Mouse (Mus musculus) hindbrain, embryonic 11.5 days (tissue): ENCODE results near the gene Kazn. TPM values are rescaled to one million over a fixed set of nuclear protein-coding genes. Genes with fewer than 3 reads are reported as not detected.

Experiments
- ATAC-seq: fragments of 200-750 bp; cut with Nextera tagmentation; 2 replicates; pipeline ENCODE4 v1.8.0; 2017; ENCODE audit warnings: mild to moderate bottlenecking, moderate TSS enrichment, moderate library complexity; ENCODE audit not compliant: low FRiP score
- DNase-seq: peaks from one replicate; pipeline ENCODE4 v3.0.0-alpha.2; 2015; ENCODE audit warnings: low spot score
- H3K27ac ChIP-seq: fragments of 300-500 bp; sonication (generic); 2 replicates; pipeline ENCODE4 v1.5.1; 2014; ENCODE audit warnings: mild to moderate bottlenecking, low read depth, low read length
- H3K27me3 ChIP-seq: fragments of 300-500 bp; sonication (generic); 2 replicates; pipeline ENCODE4 v1.6.1; 2014; ENCODE audit warnings: mild to moderate bottlenecking, low read length, moderate library complexity, mixed read lengths; ENCODE audit not compliant: control insufficient read depth, insufficient read depth
- H3K36me3 ChIP-seq: fragments of 300-500 bp; sonication (generic); 2 replicates; pipeline ENCODE4 v1.6.1; 2014; ENCODE audit warnings: mild to moderate bottlenecking, low read length, moderate library complexity, mixed read lengths; ENCODE audit not compliant: control insufficient read depth, insufficient read depth
- H3K4me1 ChIP-seq: fragments of 300-500 bp; sonication (generic); replicated peaks from 2 replicates; pipeline ENCODE4 v1.6.1; 2014; ENCODE audit warnings: low read length, mixed read lengths; ENCODE audit not compliant: control insufficient read depth, insufficient read depth
- H3K4me2 ChIP-seq: fragments of 300-500 bp; sonication (generic); replicated peaks from 2 replicates; pipeline ENCODE4 v1.6.1; 2014; ENCODE audit warnings: mild to moderate bottlenecking, low read depth, low read length
- H3K4me3 ChIP-seq: fragments of 300-500 bp; sonication (generic); 2 replicates; pipeline ENCODE4 v1.5.1; 2014; ENCODE audit warnings: low read depth, low read length
- H3K9ac ChIP-seq: fragments of 300-500 bp; sonication (generic); 2 replicates; pipeline ENCODE4 v1.6.1; 2014; ENCODE audit warnings: low read depth, low read length
- H3K9me3 ChIP-seq: fragments of 300-500 bp; sonication (generic); 2 replicates; pipeline ENCODE4 v1.6.1; 2016; ENCODE audit warnings: low read length; ENCODE audit not compliant: control insufficient read depth
- WGBS: fragments of 180-500 bp; shearing (Covaris S2); extraction: QIAGEN DNeasy Blood & Tissue Kit; methylation state at CpG from one replicate; pipeline ENCODE4 v1.1.7; 2014; 5-methylcytosine and 5-hydroxymethylcytosine counted together
- polyA plus RNA-seq: library from polyadenylated mRNA; unstranded; fragments of >200 nt; fragmentation: Nextera tagmentation; extraction: Ambion mirVana; gene quantifications from 2 replicates; pipeline ENCODE4 v1.2.1, GENCODE M21; 2014

The Kazn gene
- polyA plus RNA-seq, result 11.3 and 11.8 TPM in 2 replicates

DNA sequence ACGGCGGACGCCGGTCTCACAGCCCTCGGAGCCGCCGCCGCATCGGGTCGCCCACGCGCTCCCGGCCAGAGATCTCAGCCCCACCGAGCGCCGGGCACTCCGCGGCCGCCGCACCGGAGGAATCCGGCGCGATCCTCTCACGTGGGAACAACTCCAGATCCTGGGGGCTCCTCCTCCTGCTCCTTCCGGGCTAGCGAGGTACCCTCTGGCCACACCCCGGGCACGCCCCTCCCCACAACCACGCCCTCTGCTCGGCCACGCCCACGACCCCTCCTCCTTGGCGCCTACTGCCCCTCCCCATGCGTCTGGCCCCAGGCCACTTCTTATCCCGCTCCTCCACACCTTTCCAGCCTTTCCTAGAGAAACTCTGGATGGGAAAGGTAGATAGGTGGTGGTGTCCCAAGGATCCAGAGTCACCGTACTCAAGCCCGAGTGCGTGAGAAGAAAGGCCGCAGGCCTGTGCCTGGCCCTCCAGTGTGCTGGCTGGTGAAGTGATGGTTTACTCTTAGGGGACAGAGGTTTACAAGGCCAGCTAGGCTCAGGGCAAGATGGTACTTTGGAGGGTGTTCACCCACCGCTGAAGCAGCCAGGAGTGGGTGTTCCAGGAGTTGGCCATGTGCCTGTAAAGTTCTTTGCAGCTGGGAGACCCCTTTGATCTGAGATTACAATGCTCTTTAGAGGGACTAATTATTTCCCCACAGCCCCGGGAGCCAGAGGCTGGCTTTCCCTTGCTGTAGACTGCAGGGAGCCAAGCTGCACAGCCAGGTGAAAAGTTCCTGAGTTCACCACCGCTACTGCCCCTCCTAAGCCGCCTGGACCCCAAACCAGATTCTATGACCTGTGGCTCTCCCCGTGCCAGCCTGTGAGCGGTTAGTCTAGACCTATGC is at the start of gene Kazn:
TSS of gene Kazn (minus strand) at position 162 of the 887 bp plus-strand sequence.
- Histone ChIP-seq H3K4me3 (peak within 1 kb of the TSS; percentile 68), H3K4me1 (peaks cover 8% of the 10 kb centered on the region), H3K27me3 (no peaks in the 10 kb centered on the region), H3K4me2 (peak within 1 kb of the TSS; percentile 97), H3K9me3 (no peaks in the 10 kb centered on the region), H3K36me3 (no peaks in the 10 kb centered on the region), H3K9ac (peak within 1 kb of the TSS; percentile 71), H3K27ac (no peak within 1 kb of the TSS)
- peak; percentile 90 for DNase-seq
- 7% methylated on average over 26 of the region's 46 CpGs for WGBS
- ATAC-seq, result peak; percentile 91

DNA sequence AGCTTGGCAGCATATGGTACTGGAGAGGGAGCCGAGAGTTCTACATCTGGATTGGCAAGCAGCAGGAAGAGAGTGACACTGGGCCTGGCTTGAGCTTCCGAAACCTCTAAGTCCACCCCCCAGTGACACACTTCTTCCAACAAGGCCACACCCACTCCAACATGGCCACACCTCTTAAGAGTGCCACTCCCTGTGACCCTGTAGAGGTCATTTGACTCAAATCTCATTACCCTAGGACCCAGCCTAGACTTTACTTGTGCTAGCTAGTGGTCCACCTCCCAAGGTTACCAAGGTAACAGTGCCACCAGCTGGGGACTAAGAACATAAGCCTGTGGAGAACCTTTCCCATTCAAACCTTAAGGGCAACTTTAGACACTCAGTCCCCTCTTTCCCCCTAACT is 46.3 kb upstream of the Kazn start:
- no peaks in the 10 kb centered on the region for H3K4me1 ChIP-seq
- no peaks in the 10 kb centered on the region for H3K27me3 ChIP-seq
- DNase-seq (no peak), ATAC-seq (no peak)
- H3K9me3 ChIP-seq, result no peaks in the 10 kb centered on the region
- no peak overlapping the region for H3K4me3 ChIP-seq
- H3K27ac ChIP-seq, result no peak overlapping the region
- no peak overlapping the region for H3K4me2 ChIP-seq
- H3K9ac ChIP-seq, result no peak overlapping the region
- 93% methylated on average over 2 of the region's 2 CpGs for WGBS
- H3K36me3 ChIP-seq, result no peaks in the 10 kb centered on the region

DNA sequence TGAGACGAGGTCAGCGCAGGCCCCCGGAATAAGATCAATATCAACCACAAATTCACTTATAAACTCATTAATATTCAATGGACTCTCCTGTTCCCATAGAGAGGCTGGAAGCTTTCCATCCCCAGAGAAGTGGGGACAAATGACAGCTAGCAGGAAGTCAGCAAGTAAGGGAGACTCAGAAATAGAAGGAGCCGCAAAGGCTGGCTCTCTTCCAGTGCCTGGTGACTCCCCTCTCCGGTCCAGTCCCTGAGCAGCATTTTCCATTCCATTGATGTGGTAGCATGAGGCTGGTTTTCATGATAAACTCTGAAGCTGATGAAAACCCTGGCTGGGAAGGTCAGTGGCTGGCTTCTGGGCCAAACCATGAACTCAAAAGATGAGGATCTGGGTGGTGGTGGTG is 44.7 kb upstream of the Kazn start:
- ATAC-seq (no peak), DNase-seq (no peak)
- no peaks in the 10 kb centered on the region for H3K4me1 ChIP-seq
- H3K27me3 ChIP-seq, result no peaks in the 10 kb centered on the region
- 90% methylated on average over 5 of the region's 5 CpGs for WGBS
- no peak overlapping the region for H3K27ac ChIP-seq
- H3K9ac ChIP-seq, result no peak overlapping the region
- no peaks in the 10 kb centered on the region for H3K36me3 ChIP-seq
- H3K4me2 ChIP-seq, result no peak overlapping the region
- no peaks in the 10 kb centered on the region for H3K9me3 ChIP-seq
- no peak overlapping the region for H3K4me3 ChIP-seq

DNA sequence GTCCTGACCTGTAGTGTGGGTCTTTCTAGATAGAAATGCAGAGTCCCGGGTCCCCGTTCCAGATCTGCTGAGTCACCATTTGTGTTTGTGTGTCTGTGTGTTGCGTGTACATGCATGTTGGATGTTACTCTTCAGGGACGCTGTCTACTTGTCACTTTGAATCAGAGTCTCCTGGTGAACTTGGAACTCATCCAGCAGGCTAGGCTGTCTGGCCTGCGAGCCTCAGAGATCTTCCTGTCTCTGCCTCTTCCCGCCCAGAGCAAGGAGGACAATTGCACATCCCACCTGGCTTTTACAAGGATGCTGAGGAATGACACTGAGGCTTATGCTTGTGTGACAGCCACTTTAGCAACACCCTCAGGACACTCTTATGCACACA is 39.0 kb upstream of the Kazn start:
- Histone ChIP-seq H3K4me2 (no peak overlapping the region), H3K27ac (no peak overlapping the region), H3K27me3 (no peaks in the 10 kb centered on the region), H3K9me3 (no peaks in the 10 kb centered on the region), H3K4me3 (no peak overlapping the region), H3K4me1 (no peaks in the 10 kb centered on the region), H3K36me3 (no peaks in the 10 kb centered on the region), H3K9ac (no peak overlapping the region)
- DNase-seq (no peak), ATAC-seq (no peak)
- WGBS, result 90% methylated on average over 6 of the region's 6 CpGs

DNA sequence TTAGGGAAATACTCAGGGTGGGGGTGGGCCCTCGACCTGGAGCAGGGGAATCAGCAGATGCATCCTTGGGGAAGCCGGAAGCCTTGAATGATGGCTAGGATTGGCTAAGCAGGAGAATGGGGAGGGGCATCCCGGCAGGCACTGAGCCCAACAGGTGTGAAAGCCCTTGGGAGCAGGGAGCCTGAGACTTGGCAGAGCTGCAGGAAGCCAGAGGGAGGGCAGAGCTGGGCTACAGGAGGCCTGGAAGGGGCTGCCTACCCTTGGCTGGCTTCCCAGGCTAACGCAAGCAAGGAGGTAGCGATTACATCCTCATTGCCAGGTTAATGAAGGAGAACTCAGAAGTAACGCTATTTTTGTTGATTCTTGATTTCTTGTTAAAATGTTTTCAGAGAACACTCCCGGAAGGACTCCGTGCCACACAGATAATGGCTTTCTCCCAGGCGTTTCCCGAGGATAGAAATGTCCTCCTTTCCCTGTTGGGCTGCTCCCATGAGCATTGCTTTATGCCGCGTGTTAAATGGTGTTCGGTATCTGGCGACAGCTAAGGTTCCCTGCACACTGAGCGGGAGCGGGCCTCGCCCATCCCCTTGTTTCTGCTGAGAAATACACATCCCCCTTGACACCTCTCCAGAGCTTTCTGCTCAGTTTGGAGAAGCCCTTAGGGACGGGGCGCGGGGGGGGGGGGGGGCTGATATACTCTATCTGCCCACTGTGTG is 38.4 kb upstream of the Kazn start:
- DNase-seq, result no peak
- Histone ChIP-seq H3K36me3 (no peaks in the 10 kb centered on the region), H3K27me3 (no peaks in the 10 kb centered on the region), H3K4me1 (no peaks in the 10 kb centered on the region), H3K27ac (no peak overlapping the region), H3K4me2 (no peak overlapping the region), H3K4me3 (no peak overlapping the region), H3K9me3 (no peaks in the 10 kb centered on the region), H3K9ac (no peak overlapping the region)
- 42% methylated on average over 20 of the region's 20 CpGs for WGBS
- no peak for ATAC-seq

DNA sequence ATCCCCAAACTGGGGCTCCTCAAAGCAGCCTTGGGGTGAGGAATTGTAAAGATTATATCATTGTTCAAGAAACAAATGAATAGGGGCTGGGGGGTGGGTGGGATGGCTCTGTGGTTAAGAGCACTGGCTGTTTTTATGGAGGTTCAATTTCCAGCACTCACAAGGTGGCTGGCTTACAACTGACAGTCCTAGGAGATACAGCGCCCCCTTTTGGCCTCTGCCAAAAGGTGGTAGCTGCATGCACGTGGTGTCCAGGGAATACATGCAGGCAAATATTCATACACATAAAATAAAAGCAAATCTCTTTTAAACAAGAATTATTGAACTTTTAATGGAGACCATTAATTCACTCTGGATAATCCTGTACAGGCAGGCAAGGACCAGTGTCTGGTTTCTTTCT is 36.0 kb upstream of the Kazn start:
- 48% methylated on average over 2 of the region's 2 CpGs for WGBS
- DNase-seq (no peak), ATAC-seq (no peak)
- Histone ChIP-seq H3K27ac (no peak overlapping the region), H3K9ac (no peak overlapping the region), H3K9me3 (no peaks in the 10 kb centered on the region), H3K4me1 (no peaks in the 10 kb centered on the region), H3K27me3 (no peaks in the 10 kb centered on the region), H3K4me2 (no peak overlapping the region), H3K36me3 (no peaks in the 10 kb centered on the region), H3K4me3 (no peak overlapping the region)

DNA sequence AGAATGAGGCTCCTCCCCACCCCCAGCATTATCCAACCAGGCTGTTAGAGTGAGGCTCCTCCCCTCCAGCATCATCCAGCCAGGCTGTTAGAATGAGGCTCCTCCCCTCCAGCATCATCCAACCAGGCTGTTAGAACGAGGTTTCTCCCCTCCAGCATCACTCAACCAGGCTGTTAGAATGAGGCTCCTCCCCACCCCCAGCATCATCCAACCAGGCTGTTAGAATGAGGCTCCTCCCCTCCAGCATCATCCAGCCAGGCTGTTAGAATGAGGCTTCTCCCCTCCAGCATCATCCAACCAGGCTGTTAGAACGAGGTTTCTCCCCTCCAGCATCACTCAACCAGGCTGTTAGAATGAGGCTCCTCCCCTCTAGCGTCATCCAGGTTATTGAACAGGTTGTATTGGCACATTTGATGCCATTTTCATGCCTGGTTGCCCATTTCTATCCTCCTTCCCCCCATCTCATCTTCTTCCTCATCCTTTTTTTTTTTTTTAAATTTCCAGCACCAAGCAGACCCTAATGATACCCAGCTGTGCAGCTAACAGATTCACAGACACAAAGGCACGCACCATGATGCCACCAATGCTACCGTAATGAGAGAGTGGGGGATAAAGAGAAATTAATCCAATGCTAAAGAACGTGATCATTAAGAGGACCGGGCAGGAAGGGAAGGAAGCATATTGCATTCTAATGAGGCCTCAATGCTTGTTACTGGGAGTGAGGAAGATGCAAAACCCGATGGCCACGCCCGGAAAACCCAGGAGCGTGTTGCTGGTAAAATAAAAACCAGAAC is 35.4 kb upstream of the Kazn start:
- Histone ChIP-seq H3K4me2 (no peak overlapping the region), H3K4me1 (no peaks in the 10 kb centered on the region), H3K9ac (no peak overlapping the region), H3K27ac (no peak overlapping the region), H3K36me3 (no peaks in the 10 kb centered on the region), H3K27me3 (no peaks in the 10 kb centered on the region), H3K9me3 (no peaks in the 10 kb centered on the region), H3K4me3 (no peak overlapping the region)
- DNase-seq, result no peak
- ATAC-seq, result no peak
- WGBS, result 76% methylated on average over 11 of the region's 11 CpGs

DNA sequence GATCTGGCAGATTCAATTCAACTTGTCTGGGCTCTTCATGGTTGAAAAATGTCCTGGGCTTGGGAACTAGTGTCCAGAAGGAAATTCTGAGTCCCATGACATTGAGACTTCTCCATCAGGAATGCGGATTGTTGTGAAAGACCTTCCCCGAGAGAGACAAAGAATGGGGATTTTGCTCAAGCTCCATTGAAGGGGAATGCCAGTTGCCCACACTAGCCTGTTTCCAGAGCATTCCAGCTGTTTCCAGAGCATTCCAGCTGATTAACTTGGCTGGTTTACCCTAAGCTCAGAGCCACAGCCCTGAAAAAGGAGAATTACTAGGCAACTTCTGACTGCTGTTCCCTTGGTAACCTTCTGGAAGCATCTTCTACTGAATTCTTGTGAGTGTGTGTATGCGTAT is 32.3 kb upstream of the Kazn start:
- 82% methylated on average over 3 of the region's 3 CpGs for WGBS
- ATAC-seq, result no peak

More for the DNA sequence above, 32.3 kb upstream of the Kazn start:
- Histone ChIP-seq H3K9me3 (no peaks in the 10 kb centered on the region), H3K36me3 (no peaks in the 10 kb centered on the region), H3K4me1 (no peaks in the 10 kb centered on the region), H3K27me3 (no peaks in the 10 kb centered on the region), H3K4me2 (no peak overlapping the region), H3K9ac (no peak overlapping the region), H3K27ac (no peak overlapping the region), H3K4me3 (no peak overlapping the region)
- no peak for DNase-seq
